Mouse (Mus musculus): ENCODE data around the gene Dnajb8.

Gene Dnajb8

GRCm38 (mm10) chr6:88221968-88222367 lies at the start of gene Dnajb8:
Dnajb8 (plus strand) TSS chr6:88222268.
- no peak for DNase-seq (ENCODE audit: low spot score)

DNA sequence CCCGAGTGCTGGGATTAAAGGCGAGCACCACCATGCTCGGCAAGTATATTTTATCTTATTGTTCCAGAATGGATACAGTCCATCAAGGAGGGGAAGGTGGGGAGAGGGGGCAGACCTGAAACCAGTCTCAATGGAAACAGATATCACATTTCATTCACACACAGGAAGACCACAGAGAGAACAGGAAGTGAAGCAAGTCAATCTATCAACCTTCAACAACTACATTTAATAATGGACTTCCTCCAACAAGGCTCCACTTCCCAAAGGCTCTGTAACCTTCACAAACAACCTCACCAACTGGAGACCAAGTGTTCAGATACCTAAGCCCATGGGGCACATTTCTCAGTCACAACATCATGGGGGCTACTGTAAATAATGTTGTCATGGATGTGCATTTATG lies 47.9 kb upstream of the Dnajb8 start:
- no peak for DNase-seq (ENCODE audit: low spot score)

GRCm38 (mm10) chr6:88174676-88175075 lies 47.4 kb upstream of the Dnajb8 start:
- no peak for DNase-seq (ENCODE audit: low spot score)

DNA sequence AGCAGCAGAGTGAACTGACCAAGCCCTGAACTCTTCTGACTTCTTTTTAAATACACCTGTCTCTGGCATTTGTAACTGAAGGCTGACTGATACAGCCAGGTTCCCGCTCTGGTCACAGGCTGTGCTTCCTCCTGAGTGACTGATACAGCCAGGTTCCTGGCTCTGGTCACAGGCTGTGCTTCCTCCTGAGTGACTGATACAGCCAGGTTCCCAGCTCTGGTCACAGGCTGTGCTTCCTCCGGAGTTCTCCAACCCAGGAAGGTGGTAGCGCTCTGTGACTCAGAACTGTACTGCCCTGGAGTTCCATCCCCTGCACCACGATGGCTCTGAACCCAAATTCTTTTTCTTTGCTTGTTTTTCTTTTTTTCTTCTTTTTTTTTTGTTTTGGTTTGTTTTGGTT lies 37.4 kb upstream of the Dnajb8 start:
- DNase-seq (ENCODE audit: low spot score): no peak

GRCm38 (mm10) chr6:88188148-88188547 lies 33.9 kb upstream of the Dnajb8 start:
- DNase-seq (ENCODE audit: low spot score): no peak

GRCm38 (mm10) chr6:88189312-88190042 lies 32.6 kb upstream of the Dnajb8 start:
- peak; percentile 75 for DNase-seq (ENCODE audit: low spot score)

GRCm38 (mm10) chr6:88190043-88190309 lies 32.1 kb upstream of the Dnajb8 start:
- DNase-seq (ENCODE audit: low spot score): no peak

DNA sequence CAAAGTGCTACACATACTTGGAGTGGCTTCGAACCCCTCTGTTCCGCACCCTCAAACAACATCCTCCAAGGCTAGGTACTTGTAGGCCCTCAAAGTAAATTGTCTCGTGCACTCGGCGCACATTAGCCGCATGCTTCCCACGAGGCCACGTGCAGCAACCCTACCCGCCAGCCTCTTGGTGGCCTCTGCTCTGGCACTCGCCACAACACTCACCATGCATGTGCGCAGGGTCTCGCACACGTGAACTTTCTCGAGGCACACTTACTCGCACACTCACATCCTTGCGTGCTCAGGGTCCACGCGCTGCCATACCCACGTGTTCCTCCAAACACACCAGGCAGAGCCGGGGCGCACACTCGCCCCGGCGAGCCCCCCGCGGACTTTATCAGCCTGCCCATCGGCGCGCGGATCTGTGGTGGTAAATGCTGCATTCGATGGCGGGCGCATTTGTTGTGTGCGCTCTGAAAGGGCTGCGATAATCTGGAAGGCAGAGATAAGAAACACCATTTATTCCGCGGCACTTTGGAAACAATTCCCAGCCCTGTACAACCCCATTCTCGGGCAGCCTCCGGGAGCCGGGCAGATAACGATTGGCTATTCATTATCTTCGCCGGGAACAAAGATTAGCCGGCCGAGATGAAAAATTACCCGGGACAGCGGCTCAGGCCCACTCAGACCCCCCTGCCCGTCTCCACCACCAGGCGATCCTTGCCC lies 31.6 kb upstream of the Dnajb8 start:
- DNase-seq (ENCODE audit: low spot score): peak; percentile 56

- no peak for DNase-seq (ENCODE audit: low spot score)
These were observed 31.1 kb upstream of the Dnajb8 start for GRCm38 (mm10) chr6:88191024-88191365.

GRCm38 (mm10) chr6:88191411-88192070 lies 30.5 kb upstream of the Dnajb8 start:
- DNase-seq (ENCODE audit: low spot score): no peak

DNA sequence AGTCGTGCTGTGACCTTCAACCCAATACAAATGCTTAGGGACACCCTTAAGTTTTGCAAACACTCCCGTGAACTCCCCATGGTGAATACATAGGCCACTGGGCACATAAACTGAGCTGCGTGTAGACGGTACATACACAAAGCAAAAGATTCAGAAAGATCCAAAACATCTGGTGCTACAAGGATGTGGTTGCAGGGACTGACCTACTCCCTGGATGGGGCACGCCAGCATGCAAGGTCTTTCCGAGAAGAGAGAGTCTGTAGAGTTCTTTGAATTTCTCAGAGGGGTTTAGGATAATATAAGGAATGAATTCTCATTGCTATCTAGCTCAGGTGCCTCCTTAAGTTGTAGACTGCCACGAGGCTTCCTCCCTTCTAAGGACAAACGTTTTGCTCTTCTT lies 29.3 kb upstream of the Dnajb8 start:
- no peak for DNase-seq (ENCODE audit: low spot score)

DNA sequence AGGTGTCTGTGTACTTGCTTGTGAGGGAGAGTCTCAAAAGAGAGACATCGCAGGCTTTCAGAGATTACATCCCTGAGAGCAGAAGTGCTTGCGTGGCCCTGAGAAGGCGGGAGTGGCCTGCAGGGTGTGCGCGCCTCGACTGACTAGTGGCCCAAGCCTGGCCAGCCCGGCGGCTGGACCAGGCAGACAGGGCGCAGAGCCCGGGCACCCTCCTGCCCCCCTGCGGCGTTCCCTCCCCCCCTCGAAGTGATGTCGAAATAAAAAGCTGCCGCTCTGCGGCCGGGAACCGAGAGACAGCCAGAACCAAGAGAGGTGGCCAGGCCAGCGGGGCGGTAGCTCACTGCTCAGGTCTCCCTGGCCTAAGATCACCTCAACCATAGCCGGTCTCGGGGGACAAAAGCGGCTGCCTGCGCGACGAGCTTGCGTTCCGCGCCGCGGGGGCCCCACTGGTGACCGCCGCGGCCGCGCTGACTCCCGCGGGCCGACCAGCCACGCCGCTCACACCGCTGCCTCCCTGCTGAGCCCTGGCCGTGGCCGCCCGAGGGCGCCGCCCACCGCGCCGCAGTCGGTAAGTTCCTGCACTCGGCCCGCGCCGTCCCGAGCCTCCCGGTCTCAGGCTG lies 28.5 kb upstream of the Dnajb8 start, which contains the start of gene Gata2:
TSS of gene Gata2 (plus strand) at position 459 of the 620 bp plus-strand sequence.
- no peak for DNase-seq (ENCODE audit: low spot score)

DNA sequence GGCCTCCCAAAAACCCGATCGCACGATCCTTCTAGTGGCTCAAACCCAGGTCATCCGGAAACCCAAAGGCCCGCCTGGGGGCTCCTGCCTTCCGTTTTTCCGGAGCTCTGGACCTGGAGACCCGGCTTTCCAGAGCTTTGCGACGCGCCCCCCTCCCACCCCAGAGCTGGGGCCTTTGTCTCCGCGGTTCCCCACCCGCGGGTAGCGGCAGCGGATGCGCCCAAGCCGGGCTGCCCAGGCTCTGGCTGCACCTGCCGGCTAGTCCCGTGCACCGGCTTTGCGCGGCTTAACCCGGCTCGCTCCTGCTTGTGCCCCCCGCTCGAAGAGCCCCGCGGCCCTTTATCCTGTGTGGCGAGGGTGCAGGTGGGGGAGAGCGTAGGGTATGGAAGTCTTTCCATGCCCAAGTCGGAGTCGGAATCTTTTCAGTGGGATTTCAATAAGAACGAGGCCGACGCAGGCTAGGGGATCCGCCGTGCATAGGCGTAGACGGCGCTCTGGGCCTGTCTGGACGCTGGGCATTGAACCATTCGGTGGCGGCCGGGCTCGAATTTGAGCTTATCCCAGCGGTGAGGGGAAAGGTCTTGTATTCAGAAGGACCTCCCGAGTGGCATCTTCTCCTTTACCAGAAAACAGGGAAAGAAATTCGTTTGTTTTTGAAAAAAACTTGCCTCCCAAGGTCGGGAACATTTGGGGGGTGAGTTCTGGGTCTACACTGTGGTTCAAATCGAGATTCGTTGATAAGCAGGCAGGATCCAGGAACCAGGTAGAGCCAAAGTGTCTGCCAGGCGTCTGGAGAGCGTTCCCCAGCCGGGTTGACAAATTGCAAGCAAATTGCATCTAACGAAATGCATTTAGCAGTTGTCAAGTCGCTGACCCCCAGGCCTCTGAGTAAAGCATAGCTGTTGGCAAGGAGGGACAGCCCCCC lies 27.8 kb upstream of the Dnajb8 start:
- DNase-seq (ENCODE audit: low spot score): no peak

- no peak for DNase-seq (ENCODE audit: low spot score)
These were observed 27.1 kb upstream of the Dnajb8 start for GRCm38 (mm10) chr6:88194978-88195325.

GRCm38 (mm10) chr6:88196054-88196732 lies 25.9 kb upstream of the Dnajb8 start:
- no peak for DNase-seq (ENCODE audit: low spot score)

- no peak for DNase-seq (ENCODE audit: low spot score)
These were observed 25.2 kb upstream of the Dnajb8 start for GRCm38 (mm10) chr6:88196733-88197312.

DNA sequence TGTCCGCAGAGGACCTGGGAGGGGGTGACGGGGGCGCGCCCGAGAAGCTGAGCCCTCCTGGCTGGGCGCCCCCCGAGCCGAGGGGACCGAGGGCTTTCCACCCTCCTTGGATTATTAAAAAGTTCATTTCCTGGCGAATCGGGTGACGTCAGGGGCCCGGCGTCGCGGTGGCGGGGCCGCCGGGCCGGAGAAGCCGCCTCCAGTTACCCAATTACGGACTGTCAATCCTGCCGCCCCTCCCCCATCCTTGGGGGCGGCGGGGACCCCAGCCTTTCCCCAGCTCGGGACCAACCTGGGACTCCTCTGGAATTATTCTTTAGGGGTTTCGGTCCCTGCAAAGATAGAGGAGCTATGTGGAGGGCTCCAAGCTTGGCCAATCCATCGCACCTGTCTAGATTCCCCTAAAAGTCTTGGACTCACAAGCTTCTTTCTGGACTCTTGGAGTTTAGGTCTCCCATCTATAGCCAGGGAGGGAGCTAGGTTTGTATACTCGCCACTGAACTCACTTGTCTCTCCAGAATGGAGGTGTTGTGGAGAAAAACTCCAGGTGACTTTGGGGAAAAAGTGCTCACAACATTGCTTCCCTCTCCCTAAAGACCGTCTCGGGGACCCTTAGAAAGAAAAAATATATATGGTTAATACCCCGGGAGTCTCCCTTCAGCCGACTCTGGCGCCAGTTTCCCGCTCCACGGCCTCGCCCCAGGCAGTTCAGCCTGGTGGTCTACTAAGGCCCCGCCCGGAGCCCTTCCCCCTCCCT lies 24.6 kb upstream of the Dnajb8 start:
- DNase-seq (ENCODE audit: low spot score): peak; percentile 72

DNA sequence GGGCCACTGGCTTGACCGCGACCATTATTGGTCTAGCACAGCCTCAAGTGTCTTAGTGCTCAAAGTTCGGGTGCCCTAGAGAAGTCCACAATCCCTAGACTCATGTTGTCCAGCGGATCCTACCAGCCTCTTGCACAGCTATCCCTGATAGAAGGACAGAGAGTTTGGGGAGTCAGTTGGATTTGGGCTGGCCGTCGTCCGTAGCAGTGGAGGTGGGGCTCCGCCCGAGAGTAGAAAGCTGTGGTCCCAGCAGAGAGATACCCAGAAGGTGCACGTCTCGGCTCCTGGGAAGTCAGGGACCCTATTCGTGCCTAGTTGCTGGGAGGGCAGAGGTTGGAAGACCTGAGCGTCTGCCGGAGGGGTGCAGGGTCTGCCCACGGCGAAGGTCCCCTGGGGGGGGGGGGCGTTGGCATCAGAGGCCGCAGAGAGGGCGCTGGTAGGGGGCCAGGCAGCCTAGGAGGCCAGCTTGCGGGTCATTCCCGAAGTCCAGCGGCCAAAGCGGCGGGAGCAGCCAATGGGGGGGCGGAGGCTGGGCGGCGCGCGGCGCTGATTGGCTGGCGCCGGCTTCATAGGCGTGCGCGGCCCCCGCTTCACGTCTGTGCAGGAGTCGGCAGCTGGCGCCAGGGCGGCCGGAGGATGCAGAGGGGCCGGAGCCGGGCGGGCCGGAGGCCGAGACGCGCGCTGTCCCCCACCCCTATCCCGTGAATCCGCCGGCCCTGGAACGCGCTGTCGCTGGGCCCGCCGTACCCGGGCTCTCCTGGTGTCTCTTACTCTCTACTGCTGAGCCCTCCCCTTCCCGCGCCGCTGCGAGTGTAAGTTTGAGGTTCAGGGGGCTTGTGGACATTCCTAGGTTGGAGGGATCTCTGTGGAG lies 23.8 kb upstream of the Dnajb8 start:
- peak; percentile 86 for DNase-seq (ENCODE audit: low spot score)

GRCm38 (mm10) chr6:88199001-88199717 lies 22.9 kb upstream of the Dnajb8 start:
- DNase-seq (ENCODE audit: low spot score): no peak

Data from lung, postnatal 25 days (tissue).